Mouse (Mus musculus) liver, embryonic 11.5 days (tissue): Measurements from ENCODE around the gene Ptrhd1. TPM values are rescaled to one million over a fixed set of nuclear protein-coding genes. Genes with fewer than 3 reads are reported as not detected.
A peak's percentile ranks its signal among the peaks of the same experiment; 100 is the strongest.

Experiments
- ATAC-seq: fragments of 200-750 bp; cut with Nextera tagmentation; replicated peaks from 2 replicates; pipeline ENCODE4 v1.8.0; 2017; ENCODE audit warnings: moderate number of reproducible peaks, mild to moderate bottlenecking, moderate TSS enrichment, moderate library complexity; ENCODE audit not compliant: low FRiP score
- DNase-seq: peaks from one replicate; pipeline ENCODE4 v3.0.0-alpha.2; 2017; ENCODE audit warnings: low spot score
- H3K27ac ChIP-seq: fragments of 300-500 bp; sonication (generic); 2 replicates; pipeline ENCODE4 v1.5.1; 2014; ENCODE audit warnings: mild to moderate bottlenecking, low read depth, low read length, control low read depth
- H3K27me3 ChIP-seq: fragments of 300-500 bp; sonication (generic); replicated peaks from 2 replicates; pipeline ENCODE4 v1.6.1; 2014; ENCODE audit warnings: low read length, mixed read lengths; ENCODE audit not compliant: control insufficient read depth, insufficient read depth
- H3K36me3 ChIP-seq: fragments of 300-500 bp; sonication (generic); 2 replicates; pipeline ENCODE4 v1.6.1; 2014; ENCODE audit warnings: mild to moderate bottlenecking, low read length, moderate library complexity, mixed read lengths; ENCODE audit not compliant: control insufficient read depth, insufficient read depth
- H3K4me1 ChIP-seq: fragments of 300-500 bp; sonication (generic); replicated peaks from 2 replicates; pipeline ENCODE4 v1.6.1; 2014; ENCODE audit warnings: low read length, mixed read lengths; ENCODE audit not compliant: control insufficient read depth, insufficient read depth
- H3K4me2 ChIP-seq: fragments of 300-500 bp; sonication (generic); 2 replicates; pipeline ENCODE4 v1.6.1; 2014; ENCODE audit warnings: mild to moderate bottlenecking, control low read depth, moderate library complexity
- H3K4me3 ChIP-seq: fragments of 300-500 bp; sonication (generic); 2 replicates; pipeline ENCODE4 v1.5.1; 2014; ENCODE audit warnings: low read depth, low read length, control low read depth
- H3K9ac ChIP-seq: fragments of 300-500 bp; sonication (generic); 2 replicates; pipeline ENCODE4 v1.6.1; 2014; ENCODE audit warnings: low read depth, low read length, control low read depth
- H3K9me3 ChIP-seq: fragments of 300-500 bp; sonication (generic); 2 replicates; pipeline ENCODE4 v1.6.1; 2016; ENCODE audit warnings: low read length, inconsistent platforms, mixed read lengths; ENCODE audit not compliant: control insufficient read depth
- WGBS: fragments of 180-500 bp; shearing (Covaris S2); extraction: QIAGEN DNeasy Blood & Tissue Kit; methylation state at CpG from one replicate; pipeline ENCODE4 v1.1.7; 2014; 5-methylcytosine and 5-hydroxymethylcytosine counted together
- polyA plus RNA-seq: library from polyadenylated mRNA; unstranded; fragments of >200 nt; fragmentation: Nextera tagmentation; extraction: Ambion mirVana; gene quantifications from 2 replicates; pipeline ENCODE4 v1.2.1, GENCODE M21; 2014

The Ptrhd1 gene
- polyA plus RNA-seq: 5.5 and 6.0 TPM in 2 replicates

DNA sequence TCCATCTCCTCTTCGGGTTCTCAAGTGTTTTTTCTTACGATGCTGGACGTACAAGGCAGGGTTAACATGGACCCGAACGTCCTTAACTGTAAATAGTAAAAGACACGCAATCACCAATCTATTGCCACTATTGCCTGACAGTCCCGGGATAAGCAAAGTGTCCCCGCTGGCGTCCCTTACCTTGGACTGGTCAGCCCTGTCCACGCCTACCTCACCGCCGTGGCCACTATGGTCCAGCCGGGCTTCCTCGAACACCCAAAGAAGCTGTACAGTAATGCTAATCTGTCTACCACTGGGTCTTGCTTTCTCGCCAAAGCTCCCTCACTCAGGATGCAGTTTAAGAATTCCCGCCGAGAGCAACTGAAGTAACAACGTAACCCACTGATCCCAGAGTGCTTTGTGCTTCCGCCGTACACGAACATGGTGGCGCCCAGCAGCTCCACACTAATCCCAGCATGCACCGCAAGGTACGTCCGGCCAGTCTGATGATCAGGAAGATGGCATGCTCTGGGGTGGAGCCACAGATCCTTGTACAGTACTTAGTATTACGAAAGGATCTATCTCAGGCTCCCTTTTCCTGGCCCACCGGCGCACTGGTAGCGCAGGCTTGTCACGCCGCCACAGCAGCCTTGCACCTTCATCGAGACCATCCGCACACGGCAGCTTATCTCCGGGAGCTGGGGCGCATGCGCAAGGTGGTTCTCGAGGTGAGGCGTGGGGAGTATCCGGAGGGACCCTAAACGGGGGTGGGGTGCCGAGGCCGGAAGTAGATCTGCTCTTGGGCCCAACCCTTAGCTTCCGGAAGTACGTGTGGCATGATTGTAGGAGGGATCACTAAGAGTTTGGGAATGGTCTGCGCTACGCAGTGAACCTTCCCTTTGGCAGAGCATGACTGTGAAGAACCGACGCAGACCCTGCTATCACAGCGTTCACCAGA is at the start of gene Ptrhd1, which contains the start of gene Cenpo:
TSS of gene Ptrhd1 (plus strand) at position 456 of the 937 bp plus-strand sequence.
TSS of gene Cenpo (minus strand) at position 723 of the 937 bp plus-strand sequence.
- Histone ChIP-seq H3K27ac (peak within 1 kb of the TSS; percentile 92), H3K27me3 (no peaks in the 10 kb centered on the region), H3K9ac (peak within 1 kb of the TSS; percentile 69), H3K4me1 (peaks cover 10% of the 10 kb centered on the region), H3K4me2 (peak within 1 kb of the TSS; percentile 79), H3K9me3 (no peaks in the 10 kb centered on the region), H3K4me3 (peak within 1 kb of the TSS; percentile 64), H3K36me3 (peaks cover 13% of the 10 kb centered on the region)
- ATAC-seq: peak; percentile 97
- under 1% methylated on average over 50 of the region's 50 CpGs for WGBS
- DNase-seq: peak; percentile 96

DNA sequence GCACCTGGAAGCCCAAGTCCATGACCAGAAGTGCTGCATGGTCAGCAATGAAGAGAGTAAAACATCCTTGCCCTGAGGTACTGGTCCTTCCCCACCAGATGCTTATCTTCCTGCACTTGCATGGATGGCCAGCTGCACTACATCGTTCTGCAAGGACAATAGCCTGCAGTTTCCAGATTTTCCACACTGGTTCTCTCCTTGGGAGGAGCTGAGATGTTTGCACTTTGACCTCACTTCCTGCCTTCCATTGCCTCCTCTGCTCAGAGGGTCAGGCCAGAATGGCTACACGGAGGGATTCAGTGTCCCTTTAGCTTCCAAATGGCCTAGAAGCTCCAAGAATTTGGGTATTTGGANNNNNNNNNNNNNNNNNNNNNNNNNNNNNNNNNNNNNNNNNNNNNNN is 49.2 kb upstream of the Ptrhd1 start:
- 40% methylated on average over 2 of the region's 2 CpGs for WGBS
- no peak overlapping the region for H3K27ac ChIP-seq
- no peak overlapping the region for H3K4me3 ChIP-seq
- H3K4me1 ChIP-seq: peaks cover 3% of the 10 kb centered on the region
- H3K27me3 ChIP-seq: no peaks in the 10 kb centered on the region
- H3K4me2 ChIP-seq: no peak overlapping the region
- H3K36me3 ChIP-seq: no peaks in the 10 kb centered on the region
- no peaks in the 10 kb centered on the region for H3K9me3 ChIP-seq
- H3K9ac ChIP-seq: no peak overlapping the region
- no peak for ATAC-seq
- DNase-seq: no peak

DNA sequence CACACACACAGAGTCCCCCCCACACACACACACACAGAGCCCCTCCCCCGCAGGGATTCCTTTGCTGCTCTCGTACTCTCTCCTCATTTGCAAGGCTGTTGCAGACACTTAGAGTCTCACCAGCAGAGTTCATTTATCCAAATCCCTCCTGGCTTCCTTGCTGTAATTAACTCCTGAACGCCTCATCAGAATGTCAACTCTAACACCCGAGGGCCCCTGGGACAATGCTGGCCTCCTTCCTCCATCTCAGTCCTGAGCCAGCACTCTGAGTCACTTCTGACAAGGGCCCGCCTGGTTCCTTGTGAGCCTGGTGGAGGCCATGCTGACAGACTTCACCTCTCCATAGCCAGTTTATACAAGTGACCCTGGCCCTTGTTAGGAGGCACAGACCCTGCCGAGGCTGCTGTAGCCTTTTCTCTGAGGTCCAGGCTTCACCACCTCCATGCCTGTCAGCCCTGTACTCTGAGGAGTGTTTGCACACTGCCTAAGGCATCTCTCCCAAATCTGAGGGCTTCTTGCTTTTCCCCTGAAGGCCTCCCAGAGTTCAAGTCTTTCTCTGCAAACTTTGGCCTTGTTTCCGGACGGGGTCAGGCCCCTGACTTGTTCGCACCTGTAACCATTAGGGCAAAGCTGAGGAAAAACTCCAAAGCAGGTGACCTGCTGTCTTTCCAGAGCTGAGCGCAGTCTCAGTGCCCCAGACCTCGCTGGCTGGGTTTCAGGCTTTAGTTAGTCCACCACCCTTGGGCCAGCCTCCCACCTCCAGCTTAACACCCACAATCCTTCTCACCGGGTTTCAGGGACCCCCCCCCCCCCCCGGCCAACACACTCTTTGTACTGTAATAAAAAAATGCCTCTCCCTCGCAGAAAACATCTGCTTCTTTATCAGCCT is 45.4 kb upstream of the Ptrhd1 start:
- Histone ChIP-seq H3K36me3 (no peaks in the 10 kb centered on the region), H3K4me3 (no peak overlapping the region), H3K27me3 (no peaks in the 10 kb centered on the region), H3K9me3 (no peaks in the 10 kb centered on the region), H3K9ac (no peak overlapping the region), H3K27ac (no peak overlapping the region), H3K4me2 (no peak overlapping the region), H3K4me1 (peaks cover 3% of the 10 kb centered on the region)
- WGBS: 43% methylated on average over 14 of the region's 14 CpGs
- ATAC-seq: peak; percentile 23; the same call in 1 of the 2 replicates
- DNase-seq: no peak

DNA sequence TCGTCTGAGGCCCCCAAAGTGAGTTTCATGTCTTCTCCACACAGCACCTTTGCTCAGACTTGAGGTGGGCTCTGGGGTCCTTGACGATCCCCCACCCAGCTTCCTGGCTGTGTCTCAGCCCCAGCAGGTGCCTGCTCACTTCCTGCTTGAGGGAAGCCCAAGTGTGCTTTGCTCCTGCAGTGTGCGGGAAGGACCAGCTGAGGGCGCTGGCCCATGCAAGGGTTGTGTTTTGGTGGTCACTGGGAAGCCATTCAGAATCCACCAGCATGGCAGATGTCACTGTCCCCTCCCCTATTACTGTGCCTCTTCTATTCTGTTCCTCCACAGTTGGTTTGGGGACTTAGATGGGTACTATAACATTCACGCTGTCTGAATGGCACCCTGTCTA is 44.8 kb upstream of the Ptrhd1 start:
- ATAC-seq (no peak), DNase-seq (peak; percentile 46)
- WGBS: 48% methylated on average over 5 of the region's 5 CpGs
- H3K9me3 ChIP-seq: no peaks in the 10 kb centered on the region
- H3K36me3 ChIP-seq: no peaks in the 10 kb centered on the region
- H3K27ac ChIP-seq: no peak overlapping the region
- H3K9ac ChIP-seq: no peak overlapping the region
- H3K4me1 ChIP-seq: peaks cover 3% of the 10 kb centered on the region
- no peak overlapping the region for H3K4me3 ChIP-seq
- H3K27me3 ChIP-seq: no peaks in the 10 kb centered on the region
- no peak overlapping the region for H3K4me2 ChIP-seq

DNA sequence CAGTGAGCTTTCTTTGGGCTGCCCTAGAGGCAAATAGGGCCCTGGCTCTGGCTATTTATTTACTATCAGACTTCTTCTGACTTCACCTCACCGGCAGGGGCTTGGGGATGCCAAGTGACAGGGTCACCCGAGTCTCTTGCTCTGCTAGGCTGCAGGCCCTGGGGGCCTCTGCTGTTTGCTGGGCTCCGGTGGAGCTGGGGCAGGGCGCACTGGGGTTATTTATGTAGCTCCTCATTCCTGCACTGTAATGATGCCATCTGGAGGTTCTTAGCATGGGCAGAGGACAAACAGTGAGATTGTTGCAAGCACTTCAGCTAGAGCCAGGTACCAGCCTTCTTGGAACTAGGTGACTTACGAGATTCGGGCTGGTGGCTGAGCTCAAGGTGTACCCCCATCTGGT is 41.3 kb upstream of the Ptrhd1 start:
- WGBS: 72% methylated on average over 6 of the region's 6 CpGs
- DNase-seq (no peak), ATAC-seq (no peak)
- H3K27ac ChIP-seq: no peak overlapping the region
- H3K9me3 ChIP-seq: no peaks in the 10 kb centered on the region
- no peak overlapping the region for H3K4me3 ChIP-seq
- no peaks in the 10 kb centered on the region for H3K27me3 ChIP-seq
- H3K4me1 ChIP-seq: peaks cover 3% of the 10 kb centered on the region
- H3K36me3 ChIP-seq: no peaks in the 10 kb centered on the region
- H3K9ac ChIP-seq: no peak overlapping the region
- no peak overlapping the region for H3K4me2 ChIP-seq

DNA sequence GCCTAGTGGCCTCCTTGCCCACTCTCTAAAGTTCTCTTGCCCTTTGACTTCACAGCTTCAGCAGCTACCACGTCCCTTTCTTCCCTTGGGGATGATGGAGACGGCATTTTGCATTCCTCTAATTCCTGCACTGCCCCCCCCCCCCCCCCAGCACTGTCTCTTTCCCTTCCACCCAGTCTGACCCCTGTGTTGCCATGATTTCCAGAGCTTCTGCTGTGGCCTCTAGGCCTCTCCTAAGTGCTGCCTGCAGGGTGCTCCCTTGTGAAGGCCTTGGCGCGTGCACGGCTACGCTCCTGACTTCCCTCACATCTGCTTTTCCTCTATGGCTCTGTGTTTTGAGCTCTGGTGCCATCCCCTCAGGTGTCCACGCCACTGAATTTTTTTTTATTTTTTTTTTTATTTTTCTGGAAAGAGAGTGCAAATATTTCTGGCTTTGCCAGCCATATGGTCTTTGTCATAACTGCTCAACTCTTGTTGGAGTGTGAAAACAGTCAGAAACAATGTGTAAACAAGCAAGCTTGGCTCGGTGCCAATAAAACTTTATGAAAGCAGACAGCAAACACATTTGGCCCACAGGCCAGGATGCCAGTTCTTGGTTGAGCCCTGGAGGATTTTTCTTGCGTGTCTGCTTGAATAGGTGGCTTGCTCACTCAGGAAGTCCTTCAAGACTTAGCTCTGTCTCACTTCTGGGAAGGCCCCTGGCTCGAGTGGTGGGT is 40.6 kb upstream of the Ptrhd1 start:
- H3K9ac ChIP-seq: no peak overlapping the region
- H3K9me3 ChIP-seq: no peaks in the 10 kb centered on the region
- no peak overlapping the region for H3K27ac ChIP-seq
- no peaks in the 10 kb centered on the region for H3K36me3 ChIP-seq
- WGBS: 75% methylated on average over 10 of the region's 10 CpGs
- ATAC-seq (no peak), DNase-seq (no peak)
- no peak overlapping the region for H3K4me3 ChIP-seq
- no peak overlapping the region for H3K4me2 ChIP-seq
- H3K27me3 ChIP-seq: no peaks in the 10 kb centered on the region
- H3K4me1 ChIP-seq: peaks cover 3% of the 10 kb centered on the region

DNA sequence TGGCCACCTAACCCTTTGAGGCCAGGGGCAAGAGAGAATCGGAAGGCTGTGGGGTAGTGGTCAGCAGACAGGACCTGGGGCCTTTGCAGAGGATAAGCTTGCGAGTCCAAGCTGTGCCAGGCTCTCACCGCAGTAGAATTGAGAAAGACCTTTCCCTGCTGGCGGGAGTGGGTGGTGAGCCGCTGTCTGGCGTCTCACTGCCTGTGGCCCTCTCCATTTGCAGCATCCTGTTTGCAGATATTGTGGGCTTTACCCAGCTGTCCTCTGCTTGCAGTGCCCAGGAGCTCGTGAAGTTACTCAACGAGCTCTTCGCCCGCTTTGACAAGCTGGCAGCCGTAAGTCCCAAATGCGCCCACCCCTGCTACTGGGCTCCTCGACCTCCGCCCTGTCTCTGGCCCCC is 39.2 kb upstream of the Ptrhd1 start:
- ATAC-seq (no peak), DNase-seq (no peak)
- H3K36me3 ChIP-seq: no peaks in the 10 kb centered on the region
- H3K4me2 ChIP-seq: no peak overlapping the region
- H3K4me1 ChIP-seq: no peaks in the 10 kb centered on the region
- H3K4me3 ChIP-seq: no peak overlapping the region
- no peaks in the 10 kb centered on the region for H3K27me3 ChIP-seq
- no peaks in the 10 kb centered on the region for H3K9me3 ChIP-seq
- no peak overlapping the region for H3K9ac ChIP-seq
- WGBS: 93% methylated on average over 14 of the region's 14 CpGs
- no peak overlapping the region for H3K27ac ChIP-seq

DNA sequence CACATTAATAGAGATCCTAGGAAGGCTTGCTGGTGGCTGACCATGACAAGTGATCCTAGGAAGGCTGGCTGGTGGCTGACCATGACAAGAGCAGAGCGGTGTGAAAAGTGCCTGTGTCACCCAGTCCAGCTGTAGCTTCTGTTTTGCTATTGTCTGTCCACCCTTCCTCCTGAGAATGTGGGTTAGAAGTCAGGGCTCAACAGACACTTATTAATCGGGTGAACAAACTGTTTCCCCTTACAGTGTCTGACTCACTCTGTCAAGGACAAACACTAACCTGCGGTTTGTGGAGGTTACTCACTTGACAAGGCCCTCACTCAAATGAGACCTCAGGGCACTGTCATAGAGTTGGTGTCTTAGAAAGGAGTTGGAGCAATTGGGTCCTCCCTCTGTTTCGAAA is 35.1 kb upstream of the Ptrhd1 start:
- no peak overlapping the region for H3K4me3 ChIP-seq
- no peak overlapping the region for H3K9ac ChIP-seq
- no peaks in the 10 kb centered on the region for H3K27me3 ChIP-seq
- H3K4me2 ChIP-seq: no peak overlapping the region
- WGBS: 83% methylated on average over 4 of the region's 4 CpGs
- no peak overlapping the region for H3K27ac ChIP-seq
- ATAC-seq (no peak), DNase-seq (no peak)
- H3K36me3 ChIP-seq: no peaks in the 10 kb centered on the region
- no peaks in the 10 kb centered on the region for H3K4me1 ChIP-seq
- H3K9me3 ChIP-seq: no peaks in the 10 kb centered on the region
